8 mouse cellular contexts compared by ENCODE assay signal in the genomic region with DNA sequence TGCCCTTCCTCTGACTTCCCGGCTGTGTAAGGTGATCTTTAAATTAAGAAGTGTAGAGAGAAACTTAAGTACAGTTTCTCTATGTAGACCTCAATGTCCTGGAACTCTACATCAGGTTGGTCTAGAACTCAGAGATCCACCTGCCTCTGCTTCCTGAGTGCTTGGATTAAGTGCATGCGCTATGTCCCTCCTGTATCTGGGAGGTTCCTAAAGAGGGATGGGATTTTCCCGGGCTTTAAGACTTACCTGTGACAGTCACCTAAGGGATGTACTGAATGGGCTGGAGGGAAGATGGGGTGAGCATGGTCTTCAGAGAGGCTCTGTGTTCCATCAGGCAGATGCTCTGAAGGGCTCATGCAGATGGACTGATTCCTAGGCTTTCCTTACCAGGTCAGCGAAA. TPM values are rescaled to one million over a fixed set of nuclear protein-coding genes. Genes with fewer than 3 reads are reported as not detected.
A peak's percentile ranks its signal among the peaks of the same experiment; 100 is the strongest.
DNase-seq lines count a peak whose midpoint lies in the region; ATAC-seq and TF ChIP-seq lines count a peak whose summit lies in the region.

No protein-coding gene starts in this region.

- no peaks in the 10 kb centered on the region for H3K27me3 ChIP-seq in heart, embryonic 14.5 days (ENCODE audit: control insufficient read depth, insufficient read depth, low read length)
- H3K27me3 ChIP-seq in MEL (ENCODE audit: control insufficient read depth in 1 of 2, insufficient read depth in 2 of 2, low read length in 2 of 2), result no peaks in the 10 kb centered on the region
- H3K27me3 ChIP-seq in hindbrain, embryonic 11.5 days (ENCODE audit: control insufficient read depth, insufficient read depth, low read length), result peaks cover 6% of the 10 kb centered on the region; the same call in 1 of the 2 replicates
- H3K27me3 ChIP-seq in midbrain, embryonic 12.5 days, result peaks cover 19% of the 10 kb centered on the region

- no peak for TF ChIP-seq POLR2A in MEL (IDR thresholded peaks at IDR 0.05; ENCODE audit: control insufficient read depth in 1 of 2, insufficient read depth in 1 of 2, low read depth in 1 of 2, low read length in 2 of 2, poor library complexity in 1 of 2)

- H3K36me3 ChIP-seq in heart, embryonic 14.5 days (ENCODE audit: control insufficient read depth, insufficient read depth, low read length), result peaks cover 43% of the 10 kb centered on the region
- peaks cover 9 to 10% of the 10 kb centered on the region in 2 experiments for H3K36me3 ChIP-seq in MEL (ENCODE audit: control insufficient read depth in 1 of 2, insufficient read depth in 2 of 2, low read length in 2 of 2)
- H3K36me3 ChIP-seq in hindbrain, embryonic 11.5 days (ENCODE audit: control insufficient read depth, insufficient read depth, low read length), result peaks cover 8% of the 10 kb centered on the region; the same call in 1 of the 2 replicates
- H3K36me3 ChIP-seq in midbrain, embryonic 12.5 days, result peaks cover 41% of the 10 kb centered on the region

- H3K4me3 ChIP-seq in heart, embryonic 14.5 days (ENCODE audit: control insufficient read depth in 1 of 2, insufficient read depth in 1 of 2, low read depth in 1 of 2, low read length in 2 of 2), result peak overlapping the region; percentile 61 to 89
- peak overlapping the region; percentile 86 to 96 for H3K4me3 ChIP-seq in MEL (ENCODE audit: control insufficient read depth in 1 of 2, insufficient read depth in 1 of 2, low read depth in 2 of 2, low read length in 2 of 2)
- H3K4me3 ChIP-seq in hindbrain, embryonic 11.5 days (ENCODE audit: low read depth, low read length), result peak overlapping the region; percentile 89
- H3K4me3 ChIP-seq in midbrain, embryonic 12.5 days, result peak overlapping the region; percentile 78

- H3K9me3 ChIP-seq in heart, embryonic 14.5 days (ENCODE audit: control insufficient read depth, low read length), result no peaks in the 10 kb centered on the region
- no peaks in the 10 kb centered on the region for H3K9me3 ChIP-seq in MEL (replicated peaks; ENCODE audit: insufficient read depth, low read length)
- H3K9me3 ChIP-seq in hindbrain, embryonic 11.5 days (ENCODE audit: control insufficient read depth, low read length), result no peaks in the 10 kb centered on the region
- H3K9me3 ChIP-seq in midbrain, embryonic 12.5 days, result no peaks in the 10 kb centered on the region

- peak overlapping the region in 1 of 2 experiments; percentile 90; a peak in 1 of 4 replicates for H3K27ac ChIP-seq in heart, embryonic 14.5 days (replicated peaks in 1 of 2; ENCODE audit: control insufficient read depth in 1 of 2, insufficient read depth in 1 of 2, low read depth in 2 of 2, low read length in 2 of 2)
- H3K27ac ChIP-seq in MEL (ENCODE audit: control insufficient read depth, low read depth, low read length), result peak overlapping the region; percentile 84
- H3K27ac ChIP-seq in hindbrain, embryonic 11.5 days (ENCODE audit: low read depth, low read length), result no peak overlapping the region
- H3K27ac ChIP-seq in midbrain, embryonic 12.5 days (replicated peaks), result no peak overlapping the region

- H3K79me2 ChIP-seq in MEL (ENCODE audit: control insufficient read depth, insufficient read depth, low read length, poor library complexity), result peaks cover 29% of the 10 kb centered on the region

- H3K9ac ChIP-seq in heart, embryonic 14.5 days (ENCODE audit: low read length), result peak overlapping the region; percentile 98
- H3K9ac ChIP-seq in MEL (ENCODE audit: control insufficient read depth, low read depth, low read length, poor library complexity, severe bottlenecking), result peak overlapping the region; percentile 93
- peak overlapping the region; percentile 98 for H3K9ac ChIP-seq in hindbrain, embryonic 11.5 days (ENCODE audit: low read depth, low read length)
- peak overlapping the region; percentile 94 for H3K9ac ChIP-seq in midbrain, embryonic 12.5 days (replicated peaks)

- H3K4me2 ChIP-seq in heart, embryonic 14.5 days (ENCODE audit: low read length), result peak overlapping the region; percentile 90
- H3K4me2 ChIP-seq in hindbrain, embryonic 11.5 days (replicated peaks; ENCODE audit: low read depth, low read length), result peak overlapping the region; percentile 73
- peak overlapping the region; percentile 88 for H3K4me2 ChIP-seq in midbrain, embryonic 12.5 days (replicated peaks)

- DNase-seq in heart, postnatal 10 days, result no peak
- peak; percentile 52 for DNase-seq in MEL (ENCODE audit: low read depth, low spot score)
- DNase-seq in hindbrain, embryonic 11.5 days (ENCODE audit: low spot score), result no peak
- DNase-seq in ovary, postnatal 14 days (ENCODE audit: low spot score), result no peak
- no peak for DNase-seq in embryo, embryonic 10.5 days (ENCODE audit: low spot score)
- DNase-seq in gastrocnemius, postnatal 14 days, result no peak

- ATAC-seq in heart, embryonic 14.5 days (ENCODE audit: insufficient number of reproducible peaks, insufficient read depth, low FRiP score, low read depth), result no peak
- ATAC-seq in hindbrain, embryonic 11.5 days (ENCODE audit: low FRiP score), result no peak
- ATAC-seq in midbrain, embryonic 12.5 days (ENCODE audit: low FRiP score, low read depth), result no peak

- no peak for TF ChIP-seq RAD21 in MEL (IDR thresholded peaks at IDR 0.05; ENCODE audit: low read depth, low read length)

- WGBS in heart, embryonic 14.5 days, result 36% methylated on average over 4 of the region's 4 CpGs
- 44% methylated on average over 4 of the region's 4 CpGs for WGBS in hindbrain, embryonic 11.5 days
- WGBS in midbrain, embryonic 12.5 days, result 38% methylated on average over 4 of the region's 4 CpGs

- TF ChIP-seq CTCF in MEL (IDR thresholded peaks at IDR 0.05 in 2 of 3, conservative IDR thresholded peaks at IDR 0.05 in 1 of 3; ENCODE audit: control insufficient read depth in 1 of 3, insufficient read depth in 1 of 3, low read depth in 2 of 3, low read length in 3 of 3, poor library complexity in 1 of 3, severe bottlenecking in 1 of 3), result no peak

- intact Hi-C loops in heart, postnatal 10 days (cut with DNase I), result loop anchor here (2.0 kb wide), 3 partner anchors 17 to 169 kb away; a partner anchor contains a TSS
- intact Hi-C loops in gastrocnemius, postnatal 14 days (cut with DNase I; ENCODE audit: low total_unique reads), result no loop called here

- no peak for TF ChIP-seq EP300 in MEL (IDR thresholded peaks at IDR 0.05; ENCODE audit: low read depth in 1 of 2, low read length in 2 of 2)

- H3K4me1 ChIP-seq in heart, embryonic 14.5 days (ENCODE audit: control insufficient read depth in 2 of 2, insufficient read depth in 2 of 2, low read length in 2 of 2), result peaks cover 3 to 7% of the 10 kb centered on the region in 2 experiments
- peaks cover 0 to 12% of the 10 kb centered on the region in 2 experiments; a peak in 3 of 4 replicates for H3K4me1 ChIP-seq in MEL (ENCODE audit: control insufficient read depth in 1 of 2, insufficient read depth in 2 of 2, low read length in 2 of 2)
- no peaks in the 10 kb centered on the region for H3K4me1 ChIP-seq in hindbrain, embryonic 11.5 days (replicated peaks; ENCODE audit: control insufficient read depth, insufficient read depth, low read length)
- peaks cover 18% of the 10 kb centered on the region for H3K4me1 ChIP-seq in midbrain, embryonic 12.5 days

RNA-seq across cellular contexts. Expression of a gene that starts 1.0 kb away (rescaled TPM):
- 179 and 188 TPM in 2 replicates for polyA plus RNA-seq in heart, embryonic 14.5 days (2014; fragmentation: Nextera tagmentation; extraction: Ambion mirVana)
- total RNA-seq in heart, postnatal 10 days (2021), result 100 to 1,000 TPM; 630 to 679 TPM
- 2,026 and 2,264 TPM in 2 replicates for total RNA-seq in MEL (2012; rRNA removed)
- 1,000 to 10,000 TPM in 1 of 2 experiments, 100 to 1,000 TPM in 1; 1,000 to 9,991 TPM for polyA plus RNA-seq in MEL (2012; ENCODE audit: insufficient read depth in 1 of 2, insufficient read length in 2 of 2, low read depth in 1 of 2, low replicate concordance in 2 of 2, missing spikeins in 1 of 2)
- polyA plus RNA-seq in hindbrain, embryonic 11.5 days (2014; fragmentation: Nextera tagmentation; extraction: Ambion mirVana), result 186 and 191 TPM in 2 replicates
- 300 and 313 TPM in 2 replicates for polyA plus RNA-seq in midbrain, embryonic 12.5 days (2016; fragmentation: Nextera tagmentation; extraction: Ambion mirVana)
- 100 to 1,000 TPM; 613 to 657 TPM for total RNA-seq in gastrocnemius, postnatal 14 days (2021)

RNA-seq across cellular contexts. Expression of a gene that starts 4.2 kb away (rescaled TPM):
- polyA plus RNA-seq in heart, embryonic 14.5 days (2014; fragmentation: Nextera tagmentation; extraction: Ambion mirVana), result 3.0 and 3.7 TPM in 2 replicates
- 1 to 10 TPM; 3.7 to 4.2 TPM for total RNA-seq in heart, postnatal 10 days (2021)
- 20.9 and 23.8 TPM in 2 replicates for total RNA-seq in MEL (2012; rRNA removed)
- 10 to 100 TPM in 1 of 2 experiments, not detected in 1; 31.3 TPM for polyA plus RNA-seq in MEL (2012; ENCODE audit: insufficient read depth in 1 of 2, insufficient read length in 2 of 2, low read depth in 1 of 2, low replicate concordance in 2 of 2, missing spikeins in 1 of 2)
- 0.78 and 0.93 TPM in 2 replicates for polyA plus RNA-seq in hindbrain, embryonic 11.5 days (2014; fragmentation: Nextera tagmentation; extraction: Ambion mirVana)
- polyA plus RNA-seq in midbrain, embryonic 12.5 days (2016; fragmentation: Nextera tagmentation; extraction: Ambion mirVana), result 2.5 TPM in 2 replicates
- 1 to 10 TPM; 2.5 to 4.1 TPM for total RNA-seq in gastrocnemius, postnatal 14 days (2021)

RNA-seq across cellular contexts. Expression of a gene that starts 10.9 kb away (rescaled TPM):
- not detected in 2 replicates for polyA plus RNA-seq in heart, embryonic 14.5 days (2014; fragmentation: Nextera tagmentation; extraction: Ambion mirVana)
- total RNA-seq in heart, postnatal 10 days (2021), result not detected
- total RNA-seq in MEL (2012; rRNA removed), result not detected in 2 replicates
- 1 to 10 TPM in 1 of 2 experiments, not detected in 1; 1.6 TPM for polyA plus RNA-seq in MEL (2012; ENCODE audit: insufficient read depth in 1 of 2, insufficient read length in 2 of 2, low read depth in 1 of 2, low replicate concordance in 2 of 2, missing spikeins in 1 of 2)
- not detected in 2 replicates for polyA plus RNA-seq in hindbrain, embryonic 11.5 days (2014; fragmentation: Nextera tagmentation; extraction: Ambion mirVana)
- not detected in 2 replicates for polyA plus RNA-seq in midbrain, embryonic 12.5 days (2016; fragmentation: Nextera tagmentation; extraction: Ambion mirVana)
- total RNA-seq in gastrocnemius, postnatal 14 days (2021), result not detected

RNA-seq across cellular contexts. Expression of a gene that starts 11.0 kb away (rescaled TPM):
- not detected in 2 replicates for polyA plus RNA-seq in heart, embryonic 14.5 days (2014; fragmentation: Nextera tagmentation; extraction: Ambion mirVana)
- not detected for total RNA-seq in heart, postnatal 10 days (2021)
- total RNA-seq in MEL (2012; rRNA removed), result 0.12 TPM in 1 of 2 replicates, not detected in the other
- polyA plus RNA-seq in MEL (2012; ENCODE audit: insufficient read depth in 1 of 2, insufficient read length in 2 of 2, low read depth in 1 of 2, low replicate concordance in 2 of 2, missing spikeins in 1 of 2), result under 1 TPM in 1 of 2 experiments, not detected in 1; 0.07 TPM
- 0.08 and 0.14 TPM in 2 replicates for polyA plus RNA-seq in hindbrain, embryonic 11.5 days (2014; fragmentation: Nextera tagmentation; extraction: Ambion mirVana)
- 0.36 and 0.38 TPM in 2 replicates for polyA plus RNA-seq in midbrain, embryonic 12.5 days (2016; fragmentation: Nextera tagmentation; extraction: Ambion mirVana)
- under 1 TPM in 1 of 2 experiments, not detected in 1; 0.13 TPM for total RNA-seq in gastrocnemius, postnatal 14 days (2021)

RNA-seq across cellular contexts. Expression of a gene that starts 18.7 kb away (rescaled TPM):
- polyA plus RNA-seq in heart, embryonic 14.5 days (2014; fragmentation: Nextera tagmentation; extraction: Ambion mirVana), result 237 and 408 TPM in 2 replicates
- total RNA-seq in heart, postnatal 10 days (2021), result 100 to 1,000 TPM; 149 to 152 TPM
- total RNA-seq in MEL (2012; rRNA removed), result 341 and 346 TPM in 2 replicates
- 100 to 1,000 TPM in 1 of 2 experiments, not detected in 1; 740 TPM for polyA plus RNA-seq in MEL (2012; ENCODE audit: insufficient read depth in 1 of 2, insufficient read length in 2 of 2, low read depth in 1 of 2, low replicate concordance in 2 of 2, missing spikeins in 1 of 2)
- polyA plus RNA-seq in hindbrain, embryonic 11.5 days (2014; fragmentation: Nextera tagmentation; extraction: Ambion mirVana), result 400 and 452 TPM in 2 replicates
- 384 TPM in 2 replicates for polyA plus RNA-seq in midbrain, embryonic 12.5 days (2016; fragmentation: Nextera tagmentation; extraction: Ambion mirVana)
- 10 to 100 TPM; 79.5 to 80.4 TPM for total RNA-seq in gastrocnemius, postnatal 14 days (2021)
